Mouse (Mus musculus) embryo, embryonic 10 days (tissue): ENCODE results near the gene Gm6509.
"Not testable (repeated sequence)": the region's sequence is repeated elsewhere in the genome, so short reads cannot be mapped to it uniquely, and the experiment has no call there.

Experiments used
- DNase-seq: peaks from one replicate; pipeline ENCODE4 v3.0.0-alpha.2; 2015; ENCODE audit warnings: low spot score

Gm6509 gene

GRCm38 (mm10) chr5:94623679-94624078 lies at the start of gene Gm6509:
Gene Gm6509 (plus strand): TSS chr5:94623979.
- DNase-seq: not testable (repeated sequence)

DNA sequence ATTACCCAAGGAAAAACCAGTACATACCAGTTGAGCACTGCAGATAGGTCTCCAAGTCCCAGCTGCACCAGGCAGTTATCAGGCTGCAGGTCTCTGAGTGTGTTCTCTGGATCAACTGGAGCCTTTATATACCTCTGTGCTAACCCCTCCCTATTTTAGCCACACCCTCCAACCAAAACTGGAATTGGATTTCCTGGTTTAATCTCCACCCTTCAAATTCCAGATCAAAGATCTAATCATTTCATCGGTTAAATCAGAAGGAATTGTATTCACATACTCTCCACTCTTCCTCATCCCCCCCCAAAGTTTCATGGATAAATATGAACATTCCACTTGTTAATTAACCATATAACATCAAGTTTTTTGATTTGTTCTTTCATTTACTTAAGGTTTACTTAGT lies 7.5 kb upstream of the Gm6509 start, which contains the start of gene Gm3147:
Gm3147 (minus strand) TSS at position 101 of the 400 bp plus-strand sequence.
- DNase-seq: not testable (repeated sequence)

DNA sequence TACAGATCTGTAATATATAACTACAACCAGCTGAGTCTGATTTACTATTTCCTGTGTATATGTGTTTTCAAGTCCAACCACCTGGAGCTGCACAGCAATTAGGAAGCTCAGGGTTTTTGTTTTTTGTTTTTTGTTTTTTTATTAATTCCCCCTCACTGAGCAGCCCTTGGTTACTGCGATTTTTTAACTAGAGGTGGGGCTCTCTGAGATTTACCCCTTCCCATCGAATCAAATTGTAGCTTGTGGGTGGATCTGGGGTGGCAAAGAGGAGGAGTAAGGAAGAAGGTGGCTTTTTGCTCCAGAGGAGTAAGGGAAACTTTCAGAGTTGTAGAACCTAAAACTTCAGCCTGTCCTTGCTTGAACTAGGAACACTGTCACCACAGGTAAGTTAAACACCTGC lies 24.3 kb downstream of the Gm6509 start, which contains the start of gene Gm6205:
Gm6205 (plus strand) TSS at position 301 of the 400 bp plus-strand sequence.
- not testable (repeated sequence) for DNase-seq
